Mouse (Mus musculus): ENCODE data around the gene Gm44790. TPM values are rescaled to one million over a fixed set of nuclear protein-coding genes. Genes with fewer than 3 reads are reported as not detected.
A peak's percentile ranks its signal among the peaks of the same experiment; 100 is the strongest.

Gm44790 gene
- total RNA-seq, 2 experiments from 2014 or later = not detected

DNA sequence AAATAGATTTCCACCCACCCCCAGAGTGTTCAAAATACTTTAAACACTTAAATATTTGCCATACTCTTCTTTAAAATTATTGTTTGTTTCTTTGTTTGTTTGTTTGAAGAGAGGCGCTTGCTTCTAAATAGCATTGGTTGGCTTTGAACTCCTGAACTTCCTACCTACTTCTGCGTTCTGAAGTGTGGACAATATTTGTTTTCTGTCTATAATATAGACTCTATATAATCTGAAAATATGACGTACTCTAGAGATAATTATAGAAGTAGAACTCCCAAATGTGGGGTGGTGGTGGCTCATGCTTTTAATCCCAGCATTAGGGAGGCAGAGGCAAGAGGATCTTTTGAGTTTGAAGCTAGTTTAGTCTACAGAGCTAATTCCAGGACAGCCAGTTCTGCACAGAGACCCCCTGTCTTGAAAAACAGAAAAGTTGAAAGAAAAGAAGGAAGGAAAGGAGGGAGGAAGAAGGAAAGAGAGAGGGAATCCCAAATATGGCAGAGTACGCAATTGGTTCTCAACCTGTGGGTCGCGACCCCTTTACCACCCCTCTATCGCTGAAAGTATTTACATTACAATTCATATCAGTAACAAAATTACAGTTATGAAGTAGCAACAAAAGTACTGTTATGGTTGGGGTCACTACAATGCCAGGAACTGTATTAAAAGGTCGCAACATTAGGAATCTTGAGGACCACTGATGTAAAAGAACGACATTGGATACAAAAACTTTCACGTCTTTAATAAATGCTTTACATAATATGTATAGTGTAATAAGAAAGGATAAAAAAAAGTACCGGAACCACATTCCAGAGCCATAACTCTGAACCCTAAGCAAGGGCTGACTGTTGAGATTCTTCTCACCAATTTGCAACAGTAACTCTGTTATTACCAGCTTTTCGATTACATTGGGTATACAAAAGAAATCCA is 23.5 kb upstream of the Gm44790 start:
- ATAC-seq (replicated peaks; ENCODE audit: low FRiP score, poor library complexity, severe bottlenecking) = no peak

- peak; percentile 68 for ATAC-seq (replicated peaks; ENCODE audit: low FRiP score, poor library complexity, severe bottlenecking)
Measured at GRCm38 (mm10) chr6:86403728-86404099, 22.7 kb upstream of the Gm44790 start.

GRCm38 (mm10) chr6:86404100-86404861 is 22.2 kb upstream of the Gm44790 start, which contains the start of gene Tia1:
Tia1 (plus strand) TSS chr6:86404219.
- peak; percentile 96 for ATAC-seq (replicated peaks; ENCODE audit: low FRiP score, poor library complexity, severe bottlenecking)

DNA sequence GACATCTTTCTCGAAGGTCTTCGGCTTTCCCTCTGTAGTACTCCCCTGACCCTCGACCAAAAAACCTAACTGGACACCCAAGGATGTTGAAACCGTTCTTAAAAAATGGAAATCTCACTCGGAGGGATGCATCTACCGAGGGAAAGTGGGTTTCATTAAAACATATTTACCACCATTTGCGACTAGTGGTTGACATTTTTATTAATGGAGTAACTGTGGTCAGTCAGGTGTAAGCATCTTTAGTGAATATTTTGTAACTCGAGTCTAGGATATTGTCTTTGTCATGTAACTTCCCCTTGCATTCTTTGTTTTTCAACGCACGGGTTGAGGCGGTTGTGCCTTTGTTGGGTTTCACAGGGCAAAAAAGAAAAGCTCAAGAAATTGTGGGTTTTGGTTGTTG is 21.5 kb upstream of the Gm44790 start:
- ATAC-seq (replicated peaks; ENCODE audit: low FRiP score, poor library complexity, severe bottlenecking) = no peak

GRCm38 (mm10) chr6:86406306-86406705 is 20.2 kb upstream of the Gm44790 start:
- ATAC-seq (replicated peaks; ENCODE audit: low FRiP score, poor library complexity, severe bottlenecking) = no peak

DNA sequence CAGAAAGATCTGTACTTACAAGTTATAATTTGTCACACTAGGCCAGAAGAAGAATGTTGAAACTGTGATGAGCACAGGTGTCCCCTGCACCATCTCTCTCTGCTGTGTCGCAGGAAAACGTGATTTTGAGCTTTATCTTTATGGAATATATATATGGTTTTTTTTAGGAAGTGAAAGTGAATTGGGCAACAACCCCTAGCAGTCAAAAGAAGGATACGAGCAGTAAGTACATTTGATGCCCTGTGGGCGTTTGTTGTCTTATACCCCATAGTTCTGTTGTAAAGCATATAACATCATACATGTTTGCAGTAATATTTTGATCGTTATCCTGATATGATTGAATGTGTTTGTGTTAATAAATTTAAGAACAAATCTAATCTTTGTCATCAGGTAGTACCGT is 7.7 kb upstream of the Gm44790 start:
- no peak for ATAC-seq (replicated peaks; ENCODE audit: low FRiP score, poor library complexity, severe bottlenecking)

DNA sequence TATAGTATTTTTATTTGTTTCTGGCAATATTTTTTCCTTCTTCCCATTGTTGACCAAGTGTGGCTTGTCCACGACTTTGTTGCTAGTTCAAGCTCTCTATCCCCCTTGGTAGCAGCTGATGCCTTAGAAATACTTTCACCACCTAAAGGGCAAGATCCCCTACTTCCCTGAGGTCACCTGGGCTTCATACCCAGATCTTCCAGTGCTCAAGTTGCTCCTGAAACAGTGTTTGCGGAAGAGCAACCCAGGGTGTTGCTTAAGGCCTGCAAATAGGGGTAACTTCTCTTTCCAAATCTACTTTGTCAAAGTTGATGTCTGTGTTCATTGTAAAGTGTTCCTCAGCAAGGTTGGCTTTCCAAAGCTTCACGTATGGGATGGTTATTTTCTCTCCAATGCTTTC is 7.2 kb upstream of the Gm44790 start:
- no peak for ATAC-seq (replicated peaks; ENCODE audit: low FRiP score, poor library complexity, severe bottlenecking)

- ATAC-seq (replicated peaks; ENCODE audit: low FRiP score, poor library complexity, severe bottlenecking) = no peak
Measured at GRCm38 (mm10) chr6:86420491-86420890, 6.0 kb upstream of the Gm44790 start.

GRCm38 (mm10) chr6:86431531-86431930 is 5.1 kb downstream of the Gm44790 start:
- ATAC-seq (replicated peaks; ENCODE audit: low FRiP score, poor library complexity, severe bottlenecking) = no peak

- no peak for ATAC-seq (replicated peaks; ENCODE audit: low FRiP score, poor library complexity, severe bottlenecking)
Measured at GRCm38 (mm10) chr6:86433696-86434095, 7.2 kb downstream of the Gm44790 start.

- ATAC-seq (replicated peaks; ENCODE audit: low FRiP score, poor library complexity, severe bottlenecking) = peak; percentile 69
Measured at GRCm38 (mm10) chr6:86437711-86438110, 11.3 kb downstream of the Gm44790 start.

DNA sequence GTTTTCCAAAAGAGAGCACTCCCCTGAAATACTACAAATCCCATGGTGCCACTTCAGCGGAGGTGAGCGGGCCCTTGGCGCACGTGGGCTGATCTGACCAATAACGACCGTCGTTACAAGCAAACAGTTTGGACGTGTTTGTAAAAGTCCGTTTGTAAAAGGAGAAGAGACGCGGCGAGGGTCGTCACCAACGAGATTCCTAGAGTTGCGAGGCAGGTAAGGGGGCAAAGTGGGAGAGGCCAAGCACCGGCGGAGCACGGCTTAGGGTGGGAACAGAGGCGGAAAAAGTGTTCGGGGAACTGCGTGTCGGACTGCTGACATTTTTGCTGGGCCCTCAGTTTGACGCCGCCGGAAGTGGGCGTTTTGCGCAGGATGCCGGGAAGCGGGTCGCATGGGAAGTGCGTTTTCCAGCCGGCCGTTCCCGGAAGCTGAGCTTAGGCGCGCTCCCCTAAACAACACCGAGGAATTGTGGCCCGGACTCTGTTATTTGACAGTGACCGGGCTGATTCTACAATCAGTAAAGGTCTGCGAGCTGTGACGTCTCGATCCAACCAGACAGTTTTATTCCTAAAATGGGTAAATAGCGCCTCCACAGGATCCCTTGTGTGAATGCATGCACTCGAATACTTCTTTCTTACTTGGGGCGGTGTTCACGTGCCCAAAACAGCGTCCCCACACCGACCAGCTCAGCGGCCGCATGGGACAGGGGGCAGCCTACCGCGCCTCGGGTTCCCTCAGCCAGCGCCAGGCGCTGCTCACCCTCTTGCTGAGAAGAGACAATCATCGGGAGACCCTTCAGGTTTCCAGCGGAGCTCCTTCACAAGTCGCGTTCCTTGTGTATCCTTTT is 12.0 kb downstream of the Gm44790 start, which contains the start of gene C87436:
Gene C87436, plus strand, starts transcription at position 103 of the 847 bp plus-strand sequence.
- ATAC-seq (replicated peaks; ENCODE audit: low FRiP score, poor library complexity, severe bottlenecking) = peak; percentile 93

- no peak for ATAC-seq (replicated peaks; ENCODE audit: low FRiP score, poor library complexity, severe bottlenecking)
Measured at GRCm38 (mm10) chr6:86439119-86439496, 12.7 kb downstream of the Gm44790 start.

- no peak for ATAC-seq (replicated peaks; ENCODE audit: low FRiP score, poor library complexity, severe bottlenecking)
Measured at GRCm38 (mm10) chr6:86439531-86439930, 13.1 kb downstream of the Gm44790 start.

DNA sequence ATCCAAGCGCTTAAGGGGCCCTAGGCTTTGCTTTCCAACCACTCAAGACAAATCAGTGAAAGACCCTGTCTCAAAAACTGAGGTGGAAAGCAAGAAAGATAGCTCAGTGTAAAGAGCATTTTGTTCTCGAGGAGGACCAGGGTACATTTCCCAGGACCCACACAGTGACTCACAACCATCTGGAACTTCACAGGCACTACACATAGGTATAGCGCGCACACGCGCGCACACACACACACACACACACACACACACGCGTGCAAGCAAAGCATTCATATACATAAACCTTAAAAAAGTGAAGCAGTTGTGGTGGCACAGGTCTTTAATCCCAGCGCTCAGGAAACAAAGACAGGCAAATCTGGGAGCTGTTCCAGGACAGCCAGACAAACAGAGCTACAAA is 15.1 kb downstream of the Gm44790 start:
- ATAC-seq (replicated peaks; ENCODE audit: low FRiP score, poor library complexity, severe bottlenecking) = no peak

- no peak for ATAC-seq (replicated peaks; ENCODE audit: low FRiP score, poor library complexity, severe bottlenecking)
Measured at GRCm38 (mm10) chr6:86445551-86445950, 19.1 kb downstream of the Gm44790 start.

DNA sequence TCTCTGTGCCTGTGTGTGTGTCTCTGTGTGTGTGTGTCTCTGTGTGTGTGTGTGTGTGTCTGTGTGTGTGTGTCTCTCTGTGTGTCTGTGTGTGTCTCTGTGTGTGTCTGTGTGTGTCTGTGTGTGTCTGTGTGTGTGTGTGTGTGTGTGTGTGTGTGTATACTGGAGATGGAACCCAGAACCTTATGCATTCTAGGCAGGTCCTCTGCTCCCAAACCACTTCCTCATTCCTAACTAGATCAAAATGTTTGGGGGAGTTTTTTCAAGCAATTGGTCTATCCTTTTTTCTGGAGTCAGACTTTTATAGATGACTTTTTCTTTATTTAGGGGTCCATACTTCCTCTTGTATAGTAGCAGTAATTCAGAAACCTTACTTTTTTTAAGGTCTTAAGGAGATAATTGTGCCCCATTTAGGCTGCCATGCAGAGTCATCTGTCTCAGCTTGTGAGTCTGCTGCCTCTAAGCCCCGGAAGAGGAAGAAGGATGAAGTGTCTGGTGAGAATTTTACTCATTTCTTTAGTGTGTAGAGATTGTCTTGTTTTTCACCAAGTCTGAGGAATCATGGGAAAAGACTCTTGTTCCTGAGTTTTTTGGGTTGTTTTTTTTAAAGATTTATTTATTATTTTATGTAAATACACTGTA is 20.6 kb downstream of the Gm44790 start:
- no peak for ATAC-seq (replicated peaks; ENCODE audit: low FRiP score, poor library complexity, severe bottlenecking)

DNA sequence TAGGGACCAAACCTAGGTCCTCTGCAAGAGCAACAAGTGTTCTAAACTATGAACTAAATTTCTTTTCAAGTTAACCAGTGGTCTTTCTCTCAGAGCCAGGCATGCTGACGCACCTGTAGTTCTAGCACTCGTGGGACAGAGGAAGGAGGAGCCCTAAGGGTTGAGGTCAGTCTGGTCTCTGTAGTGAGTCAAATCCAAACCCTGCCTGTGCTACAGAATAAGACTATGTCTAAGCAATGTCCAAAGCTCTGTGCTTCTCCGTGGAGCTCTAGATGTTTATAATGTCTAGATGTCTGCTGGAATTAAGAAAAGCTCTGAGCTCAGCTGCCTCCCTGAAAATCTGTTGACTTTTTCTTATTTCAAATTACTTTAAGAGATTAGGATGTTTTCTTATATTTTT is 30.3 kb downstream of the Gm44790 start:
- ATAC-seq (replicated peaks; ENCODE audit: low FRiP score, poor library complexity, severe bottlenecking) = no peak

- no peak for ATAC-seq (replicated peaks; ENCODE audit: low FRiP score, poor library complexity, severe bottlenecking)
Measured at GRCm38 (mm10) chr6:86463079-86463478, 36.6 kb downstream of the Gm44790 start.

Data from erythroblast, adult 5-6 weeks (primary cell).